Mouse (Mus musculus): ENCODE results near the gene Rlf.
"Not testable (repeated sequence)": the region's sequence is repeated elsewhere in the genome, so short reads cannot be mapped to it uniquely, and the experiment has no call there.

Gene Rlf

GRCm38 (mm10) chr4:121214793-121215304, at the start of gene Rlf:
Gene Rlf (minus strand): TSS chr4:121215084.
- DNase-seq: peak; percentile 100

GRCm38 (mm10) chr4:121241612-121242000, 26.7 kb upstream of the Rlf start:
- no peak for DNase-seq

GRCm38 (mm10) chr4:121240637-121241611, 26.0 kb upstream of the Rlf start:
- DNase-seq: peak; percentile 31 to 50

GRCm38 (mm10) chr4:121239878-121240277, 25.0 kb upstream of the Rlf start:
- no peak for DNase-seq

GRCm38 (mm10) chr4:121231772-121232414, 17.0 kb upstream of the Rlf start:
- DNase-seq: peak; percentile 58 to 62

GRCm38 (mm10) chr4:121230943-121231614, 16.2 kb upstream of the Rlf start:
- peak in 1 of 2 experiments; percentile 14 for DNase-seq

GRCm38 (mm10) chr4:121227072-121227471, 12.2 kb upstream of the Rlf start:
- peak; percentile 55 to 56 for DNase-seq

GRCm38 (mm10) chr4:121225177-121225576, 10.3 kb upstream of the Rlf start:
- no peak for DNase-seq

- no peak for DNase-seq
Observed at GRCm38 (mm10) chr4:121223136-121223535, 8.3 kb upstream of the Rlf start.

GRCm38 (mm10) chr4:121216216-121216615, 1.3 kb upstream of the Rlf start:
- no peak for DNase-seq

- peak in 1 of 2 experiments; percentile 11 for DNase-seq
Observed at GRCm38 (mm10) chr4:121215489-121215888, 605 bp upstream of the Rlf start.

- DNase-seq: peak; percentile 13 to 75
Observed at GRCm38 (mm10) chr4:121213936-121214792, 720 bp downstream of the Rlf start.

- DNase-seq: no peak
Observed at GRCm38 (mm10) chr4:121208911-121209310, 6.0 kb downstream of the Rlf start.

- DNase-seq: no peak
Observed at GRCm38 (mm10) chr4:121197856-121198255, 17.0 kb downstream of the Rlf start.

GRCm38 (mm10) chr4:121196995-121197394, 17.9 kb downstream of the Rlf start:
- no peak for DNase-seq

- no peak for DNase-seq
Observed at GRCm38 (mm10) chr4:121196205-121196604, 18.7 kb downstream of the Rlf start.

- DNase-seq: no peak
Observed at GRCm38 (mm10) chr4:121194736-121195135, 20.1 kb downstream of the Rlf start.

GRCm38 (mm10) chr4:121192306-121192705, 22.6 kb downstream of the Rlf start:
- DNase-seq: no peak

- no peak for DNase-seq
Observed at GRCm38 (mm10) chr4:121189341-121189740, 25.5 kb downstream of the Rlf start.

- DNase-seq: no peak
Observed at GRCm38 (mm10) chr4:121179669-121180068, 35.2 kb downstream of the Rlf start.

GRCm38 (mm10) chr4:121167656-121168055, 47.2 kb downstream of the Rlf start:
- DNase-seq: no peak

- DNase-seq: not testable (repeated sequence)
Observed at GRCm38 (mm10) chr4:121166697-121167096, 48.2 kb downstream of the Rlf start.
